Mouse (Mus musculus) megakaryocyte progenitor cell, adult 5-6 weeks (primary cell): ENCODE measurements around the gene Mmp27. TPM values are rescaled to one million over a fixed set of nuclear protein-coding genes. Genes with fewer than 3 reads are reported as not detected.
A peak's percentile ranks its signal among the peaks of the same experiment; 100 is the strongest.

Experiments used
- ATAC-seq: replicated peaks from 2 replicates; pipeline ENCODE4 v1.8.0; 2016; ENCODE audit warnings: mild to moderate bottlenecking, moderate TSS enrichment, inconsistent platforms; ENCODE audit not compliant: poor library complexity
- total RNA-seq, 2 experiments: library from RNA; stranded (forward) in 1 of 2; stranded (reverse) in 1 of 2; fragments of 157-497, 149-512 nt in 1 of 2; fragments of 200-1000 nt in 1 of 2; gene quantifications; 2 replicates each; pipeline versions ENCODE4 v1.2.3 to v1.2.4; 2015 to 2017

The Mmp27 gene
- total RNA-seq, 2 experiments from 2014 or later = 0.25 TPM; not detected in 1

- ATAC-seq = peak; percentile 98
Observed at GRCm38 (mm10) chr9:7602982-7603742, 32.0 kb downstream of the Mmp27 start.

DNA sequence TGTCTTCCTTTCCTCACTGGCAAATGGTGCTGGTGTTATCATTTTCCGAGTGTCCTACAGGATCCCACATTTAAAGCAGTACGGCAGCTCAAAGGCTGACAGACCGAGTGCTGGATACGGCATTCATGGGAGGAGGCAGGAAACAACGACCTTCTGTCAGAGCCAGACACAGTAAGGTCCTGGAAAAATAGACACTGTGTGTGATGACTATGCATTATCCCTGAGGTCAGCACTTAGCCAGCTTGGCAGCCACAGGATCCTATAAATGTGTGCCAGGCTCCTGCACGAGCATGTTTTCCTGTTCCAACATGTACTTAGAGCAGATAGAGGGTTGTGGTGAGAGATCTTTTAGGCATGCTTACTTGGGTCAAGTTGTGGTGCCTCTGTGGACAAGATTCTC lies 32.8 kb downstream of the Mmp27 start:
- peak; percentile 44 for ATAC-seq

DNA sequence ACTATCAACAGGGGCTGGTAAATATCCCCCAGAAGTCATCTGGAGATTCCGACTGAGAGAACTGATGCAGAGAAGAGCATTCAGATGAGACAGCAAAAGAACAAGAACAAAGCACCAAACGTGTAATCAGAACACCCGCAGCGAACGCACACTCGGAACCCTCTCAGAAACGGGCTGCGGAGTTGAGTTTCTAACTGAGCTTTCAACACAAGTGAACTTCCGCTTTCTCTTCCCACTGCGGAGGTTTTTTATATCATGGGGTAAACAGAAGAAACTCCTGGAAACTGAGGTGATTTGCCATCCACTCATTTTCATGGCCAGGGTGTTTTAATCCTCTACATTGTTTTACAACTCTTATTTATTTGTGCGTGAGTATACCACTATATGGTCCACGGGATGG lies 34.4 kb downstream of the Mmp27 start:
- ATAC-seq = no peak

- no peak for ATAC-seq
Observed at GRCm38 (mm10) chr9:7622582-7622981, 51.4 kb downstream of the Mmp27 start.

GRCm38 (mm10) chr9:7627931-7628330 lies 56.7 kb downstream of the Mmp27 start, which contains the start of gene Mmp20:
Gene Mmp20, plus strand, starts transcription at chr9:7628231.
- no peak for ATAC-seq

Other genes starting within 250 kb of the Mmp27 start
- gene Mmp12, start 227.0 kb upstream of the Mmp27 start, total RNA-seq (2015) = not detected in 2 replicates
- gene Mmp12, start 227.0 kb upstream of the Mmp27 start, total RNA-seq (2017) = not detected in 2 replicates
- not detected in 2 replicates for gene Mmp1b, start 183.3 kb upstream of the Mmp27 start, total RNA-seq (2015)
- not detected in 2 replicates for gene Mmp1b, start 183.3 kb upstream of the Mmp27 start, total RNA-seq (2017)
- not detected in 2 replicates for gene Mmp3, start 125.6 kb upstream of the Mmp27 start, total RNA-seq (2015)
- gene Mmp3, start 125.6 kb upstream of the Mmp27 start, total RNA-seq (2017) = not detected in 2 replicates
- not detected in 2 replicates for gene Mmp10, start 69.0 kb upstream of the Mmp27 start, total RNA-seq (2015)
- not detected in 2 replicates for gene Mmp10, start 69.0 kb upstream of the Mmp27 start, total RNA-seq (2017)
- 15.8 and 18.2 TPM in 2 replicates for gene Mmp8, start 12.9 kb upstream of the Mmp27 start, total RNA-seq (2015)
- 13.2 and 18.4 TPM in 2 replicates for gene Mmp8, start 12.9 kb upstream of the Mmp27 start, total RNA-seq (2017)
- not detected in 2 replicates for gene Mmp20, start 56.8 kb downstream of the Mmp27 start, total RNA-seq (2015)
- gene Mmp20, start 56.8 kb downstream of the Mmp27 start, total RNA-seq (2017) = not detected in 2 replicates
- gene Mmp7, start 120.7 kb downstream of the Mmp27 start, total RNA-seq (2015) = not detected in 2 replicates
- gene Mmp7, start 120.7 kb downstream of the Mmp27 start, total RNA-seq (2017) = not detected in 2 replicates
- gene Tmem123, start 192.6 kb downstream of the Mmp27 start, total RNA-seq (2015) = 121 and 124 TPM in 2 replicates
- gene Tmem123, start 192.6 kb downstream of the Mmp27 start, total RNA-seq (2017) = 106 and 123 TPM in 2 replicates